Mouse (Mus musculus) ES-E14 (cell line): Measurements from ENCODE around the gene U90926.

Experiments
- CHD2 ChIP-seq: IDR thresholded peaks from 2 replicates; pipeline ENCODE4 v1.6.1; 2014; ENCODE audit warnings: mild to moderate bottlenecking, low read depth, low read length, inconsistent platforms
- HCFC1 ChIP-seq: IDR thresholded peaks from 2 replicates; pipeline ENCODE4 v1.6.1; 2012; ENCODE audit warnings: low read length, inconsistent platforms, borderline replicate concordance; ENCODE audit not compliant: insufficient read depth
- MAFK ChIP-seq: IDR thresholded peaks from 2 replicates; pipeline ENCODE4 v1.6.1; 2014; ENCODE audit warnings: mild to moderate bottlenecking, low read depth, low read length, inconsistent platforms; ENCODE audit not compliant: insufficient read depth
- ZC3H11A ChIP-seq: IDR thresholded peaks from 2 replicates; pipeline ENCODE4 v1.6.1; 2012; ENCODE audit warnings: low read depth, mild to moderate bottlenecking, inconsistent platforms, low read length, borderline replicate concordance
- ZNF384 ChIP-seq: IDR thresholded peaks from 2 replicates; pipeline ENCODE4 v1.6.1; 2012; ENCODE audit warnings: low read depth, low read length, inconsistent platforms

DNA sequence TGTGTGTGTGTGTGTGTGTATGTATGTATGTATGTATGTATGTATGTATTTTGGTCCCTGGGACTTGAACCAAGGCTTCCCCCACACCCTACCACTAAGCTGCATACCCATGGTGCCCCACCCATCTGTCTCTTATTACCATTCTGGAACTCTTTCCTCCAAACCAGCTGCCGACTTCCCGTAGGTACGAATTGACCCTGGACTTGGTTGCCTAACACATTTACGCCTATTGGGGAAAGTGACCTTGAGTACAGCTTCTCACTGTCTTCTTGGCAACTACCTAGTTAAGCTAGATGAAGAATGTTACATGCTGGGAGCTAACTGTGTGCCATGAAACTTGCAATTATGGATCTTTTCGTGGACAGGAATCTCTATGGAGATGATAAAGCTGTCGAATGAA is 9.1 kb downstream of the U90926 start:
- TF ChIP-seq CHD2, result no peak
- TF ChIP-seq HCFC1, result no peak
- TF ChIP-seq MAFK, result no peak
- no peak for TF ChIP-seq ZC3H11A
- no peak for TF ChIP-seq ZNF384
